Mouse (Mus musculus) Patski (cell line): ENCODE results near the gene Gm15557. TPM values are rescaled to one million over a fixed set of nuclear protein-coding genes. Genes with fewer than 3 reads are reported as not detected.
A peak's percentile ranks its signal among the peaks of the same experiment; 100 is the strongest.

Experiments used
- ATAC-seq: fragments of 100-300 bp; one replicate; pipeline ENCODE4 v1.8.0; 2021
- CTCF ChIA-PET: fragments of 350-600 bp; sonication (Branson Sonifier 250); formaldehyde crosslinking; loops from one replicate; lab custom pipeline; 2022; ENCODE audit warnings: inconsistent platforms; lab: Charles Lee
- POLR2A ChIA-PET: fragments of 350-600 bp; sonication (Branson Sonifier 250); formaldehyde crosslinking; loops from one replicate; lab custom pipeline; 2022; ENCODE audit warnings: antibody characterized with exemption, inconsistent platforms; lab: Charles Lee
- DNase-seq: peaks from one replicate; pipeline ENCODE4 v3.0.0-alpha.2; 2011; ENCODE audit warnings: low read depth, low spot score
- H3K27me3 ChIP-seq: fragments of 371-371 bp; one replicate; pipeline ENCODE4 v1.5.1; 2021
- CTCF ChIP-seq: fragments of 100-300 bp; IDR thresholded peaks from one replicate; pipeline ENCODE4 v1.5.1; 2021
- in situ Hi-C: fragments of 300-500 bp; cut with MboI; formaldehyde crosslinking; loops from 3 replicates; pipeline ENCODE4 v1.11.1; 2018; ENCODE audit warnings: low pct_unique_long_range_greater_than_20kb, mixed read lengths
- polyA plus RNA-seq: library from polyadenylated mRNA; unstranded; gene quantifications from one replicate; pipeline ENCODE4 v1.2.3, GENCODE M21; 2021

Gm15557 gene
- polyA plus RNA-seq, 1 experiment from 2014 or later, result not detected

DNA sequence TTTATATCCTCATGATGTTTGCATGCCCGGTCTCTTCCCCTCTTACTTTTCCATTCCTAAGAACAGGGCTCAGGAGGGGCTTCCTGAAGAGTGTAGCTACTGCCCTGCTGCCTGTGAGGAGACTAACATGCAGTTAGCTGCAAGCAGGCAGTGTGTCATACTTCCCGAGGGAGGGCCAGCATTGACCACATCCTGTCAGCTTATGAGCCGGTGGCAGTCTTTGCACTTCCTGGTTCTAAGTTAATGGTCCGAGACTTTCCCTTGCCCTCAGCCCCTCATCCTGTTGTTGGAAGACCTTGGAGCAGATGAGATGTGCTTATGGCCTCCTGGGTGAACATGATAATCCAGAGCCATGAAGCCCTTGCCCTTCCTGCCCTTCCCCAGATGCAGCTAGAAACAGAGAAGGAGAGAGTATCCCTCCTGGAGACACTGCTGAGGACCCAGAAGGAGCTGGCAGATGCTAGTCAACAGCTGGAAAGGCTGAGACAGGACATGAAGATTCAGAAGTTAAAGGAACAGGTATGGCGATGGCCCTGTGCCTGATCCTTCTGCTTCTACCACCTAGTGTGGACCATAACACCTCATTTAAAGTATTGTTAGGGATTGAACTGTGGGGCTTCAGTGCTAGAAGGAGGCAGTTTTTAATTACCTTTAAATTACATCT lies 38.9 kb downstream of the Gm15557 start:
- ATAC-seq (peak; percentile 93), DNase-seq (peak; percentile 58)
- CTCF ChIA-PET, result interaction anchor here (0.8 to 1.5 kb wide), 4 partner anchors 13 to 22 kb away, joined by 3 to 4 read pairs (median 3); no protein-coding TSS in a partner anchor
- POLR2A ChIA-PET, result interaction anchor here (0.6 to 1.3 kb wide), 3 partner anchors 22 to 29 kb away, joined by 3 to 5 read pairs (median 4); partner anchors contain the start of genes 6430550D23Rik, Cep250 and Ergic3
- no peaks in the 10 kb centered on the region for H3K27me3 ChIP-seq
- in situ Hi-C loops, result no loop called here
- no peak for TF ChIP-seq CTCF

DNA sequence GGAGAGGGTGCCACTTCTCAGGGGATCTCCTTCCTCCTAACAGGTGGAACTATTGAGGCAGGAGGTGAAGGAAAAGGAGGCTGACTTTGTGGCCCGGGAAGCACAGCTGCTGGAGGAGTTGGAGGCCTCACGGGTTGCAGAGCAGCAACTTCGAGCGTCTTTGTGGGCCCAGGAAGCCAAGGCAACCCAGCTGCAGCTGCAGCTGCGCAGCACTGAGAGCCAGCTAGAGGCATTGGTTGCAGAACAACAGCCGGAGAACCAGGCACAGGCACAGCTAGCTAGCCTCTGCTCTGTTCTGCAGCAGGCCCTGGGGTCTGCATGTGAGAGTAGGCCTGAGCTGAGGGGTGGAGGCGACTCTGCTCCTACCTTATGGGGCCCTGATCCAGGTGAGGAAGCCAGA lies 45.2 kb downstream of the Gm15557 start:
- no peak for ATAC-seq
- DNase-seq, result no peak
- ChIA-PET CTCF (interaction anchor here (0.9 kb wide), 1 partner anchor 16 kb away, joined by 4 read pairs; no protein-coding TSS in a partner anchor), POLR2A (no interaction called here)
- TF ChIP-seq CTCF, result no peak
- in situ Hi-C loops, result no loop called here
- H3K27me3 ChIP-seq, result no peaks in the 10 kb centered on the region

DNA sequence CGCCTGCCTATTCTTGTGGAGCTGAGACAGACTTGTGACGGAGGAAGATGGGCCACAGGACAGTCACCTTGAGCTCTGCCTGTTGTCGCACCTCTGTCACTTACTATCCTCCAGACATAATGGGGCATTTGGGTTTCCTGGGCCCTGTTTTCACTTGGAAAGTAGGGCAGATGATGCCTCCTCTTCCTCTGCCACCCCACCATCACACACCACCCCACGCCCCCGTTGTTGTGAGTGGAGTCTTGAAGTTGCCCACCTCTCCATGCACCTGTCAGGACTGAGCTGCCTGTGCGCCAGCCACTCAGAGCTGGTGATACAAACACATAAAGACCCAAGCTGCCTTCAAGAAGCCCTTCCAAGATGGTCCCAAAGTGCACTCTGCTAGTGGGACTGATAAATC lies 46.6 kb downstream of the Gm15557 start:
- ATAC-seq, result no peak
- in situ Hi-C loops, result no loop called here
- DNase-seq, result no peak
- CTCF ChIA-PET, result interaction anchor here (1.0 to 1.9 kb wide), 2 partner anchors 9 to 16 kb away, joined by 3 to 5 read pairs; no protein-coding TSS in a partner anchor
- POLR2A ChIA-PET, result no interaction called here
- H3K27me3 ChIP-seq, result no peaks in the 10 kb centered on the region
- no peak for TF ChIP-seq CTCF

DNA sequence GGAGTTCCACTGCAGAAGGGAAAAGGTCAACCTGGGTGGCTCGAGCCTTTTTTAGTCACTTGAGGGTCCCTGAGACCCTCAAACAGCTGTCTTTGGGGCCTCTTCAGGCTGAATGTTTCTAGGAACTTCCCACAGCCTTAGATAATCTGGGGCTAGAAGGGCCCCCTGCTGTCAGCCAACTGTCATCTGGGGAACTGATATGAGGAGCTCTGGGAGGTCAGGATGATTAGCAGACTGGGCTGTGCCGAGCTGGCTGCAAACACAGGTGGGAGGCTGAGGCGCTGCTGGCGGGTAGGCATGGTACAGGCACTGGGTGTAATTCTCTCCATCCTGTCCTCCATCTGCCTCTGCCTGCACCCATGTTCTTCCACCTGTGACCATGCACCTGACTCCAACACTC lies 48.6 kb downstream of the Gm15557 start:
- TF ChIP-seq CTCF, result no peak
- ChIA-PET CTCF (no interaction called here), POLR2A (no interaction called here)
- H3K27me3 ChIP-seq, result no peaks in the 10 kb centered on the region
- DNase-seq, result no peak
- in situ Hi-C loops, result no loop called here
- no peak for ATAC-seq

DNA sequence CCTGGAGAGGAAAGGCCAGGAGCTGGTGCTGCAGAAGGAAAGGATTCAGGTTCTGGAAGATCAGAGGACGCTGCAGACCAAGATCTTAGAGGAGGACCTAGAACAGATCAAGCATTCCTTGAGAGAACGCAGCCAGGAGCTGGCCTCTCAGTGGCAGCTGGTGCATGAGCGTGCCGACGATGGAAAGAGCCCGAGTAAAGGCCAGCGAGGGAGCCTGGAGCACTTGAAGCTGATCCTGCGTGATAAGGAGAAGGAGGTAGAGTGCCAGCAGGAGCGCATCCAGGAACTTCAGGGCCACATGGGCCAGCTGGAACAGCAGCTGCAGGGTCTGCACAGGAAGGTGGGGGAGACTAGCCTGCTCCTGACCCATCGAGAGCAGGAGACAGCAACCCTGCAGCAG lies 50.6 kb downstream of the Gm15557 start:
- H3K27me3 ChIP-seq, result no peaks in the 10 kb centered on the region
- in situ Hi-C loops, result no loop called here
- ATAC-seq, result no peak
- POLR2A ChIA-PET, result no interaction called here
- no peak for TF ChIP-seq CTCF
- no peak for DNase-seq
- CTCF ChIA-PET, result interaction anchor here (1.2 kb wide), 1 partner anchor 26 kb away, joined by 3 read pairs; no protein-coding TSS in a partner anchor

DNA sequence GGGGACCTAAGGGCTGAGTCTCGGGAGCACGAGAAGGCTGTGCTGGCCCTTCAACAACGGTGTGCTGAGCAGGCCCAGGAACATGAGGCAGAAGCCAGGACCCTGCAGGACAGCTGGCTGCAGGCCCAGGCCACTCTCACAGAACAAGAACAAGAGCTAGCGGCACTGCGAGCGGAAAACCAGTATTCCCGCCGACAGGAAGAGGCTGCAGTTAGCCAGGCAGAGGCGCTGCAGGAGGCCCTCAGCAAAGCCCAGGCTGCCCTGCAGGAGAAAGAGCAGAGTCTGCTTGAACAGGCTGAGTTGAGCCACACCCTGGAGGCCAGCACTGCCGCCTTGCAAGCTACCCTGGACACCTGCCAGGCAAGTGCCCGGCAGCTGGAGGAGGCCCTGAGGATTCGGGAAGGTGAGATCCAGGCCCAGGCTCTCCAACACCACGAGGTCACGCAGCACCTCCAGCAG lies 51.4 kb downstream of the Gm15557 start:
- ATAC-seq (no peak), DNase-seq (no peak)
- no peaks in the 10 kb centered on the region for H3K27me3 ChIP-seq
- TF ChIP-seq CTCF, result no peak
- ChIA-PET POLR2A (interaction anchor here (1.0 kb wide), 1 partner anchor 10 kb away, joined by 3 read pairs; no protein-coding TSS in a partner anchor), CTCF (interaction anchor here (0.8 kb wide), 1 partner anchor 13 kb away, joined by 3 read pairs; no protein-coding TSS in a partner anchor)
- in situ Hi-C loops, result no loop called here

Other genes with a start within 250 kb of the Gm15557 start
- 120 TPM for gene Trpc4ap, start 248.3 kb upstream of the Gm15557 start, polyA plus RNA-seq
- gene Edem2, start 211.3 kb upstream of the Gm15557 start, polyA plus RNA-seq, result 35.4 TPM
- gene Gm17581, start 204.9 kb upstream of the Gm15557 start, polyA plus RNA-seq, result not detected
- 4.5 TPM for gene Procr, start 189.6 kb upstream of the Gm15557 start, polyA plus RNA-seq
- gene Mmp24, start 165.4 kb upstream of the Gm15557 start, polyA plus RNA-seq, result 0.05 TPM
- 49.6 TPM for gene BC029722, start 121.3 kb upstream of the Gm15557 start, polyA plus RNA-seq
- 170 TPM for gene Eif6, start 113.8 kb upstream of the Gm15557 start, polyA plus RNA-seq
- gene Fam83c, start 105.9 kb upstream of the Gm15557 start, polyA plus RNA-seq, result 0.10 TPM
- 73.4 TPM for gene Uqcc1, start 10.4 kb upstream of the Gm15557 start, polyA plus RNA-seq
- 0.03 TPM for gene Gdf5, start 4.6 kb downstream of the Gm15557 start, polyA plus RNA-seq
- gene Cep250, start 15.7 kb downstream of the Gm15557 start, polyA plus RNA-seq, result 40.2 TPM
- gene 6430550D23Rik, start 67.2 kb downstream of the Gm15557 start, polyA plus RNA-seq, result 3.4 TPM
- 232 TPM for gene Ergic3, start 67.3 kb downstream of the Gm15557 start, polyA plus RNA-seq
- gene Fer1l4, start 112.2 kb downstream of the Gm15557 start, polyA plus RNA-seq, result not detected
- gene Spag4, start 124.4 kb downstream of the Gm15557 start, polyA plus RNA-seq, result 2.0 TPM
- gene Cpne1, start 171.2 kb downstream of the Gm15557 start, polyA plus RNA-seq, result 66.0 TPM
- gene Rbm12, start 171.2 kb downstream of the Gm15557 start, polyA plus RNA-seq, result 14.1 TPM
- gene Gm28036, start 186.4 kb downstream of the Gm15557 start, polyA plus RNA-seq, result 17.4 TPM
- 217 TPM for gene Romo1, start 203.3 kb downstream of the Gm15557 start, polyA plus RNA-seq
- gene Nfs1, start 203.5 kb downstream of the Gm15557 start, polyA plus RNA-seq, result 55.7 TPM
- 288 TPM for gene Rbm39, start 239.5 kb downstream of the Gm15557 start, polyA plus RNA-seq